Mouse (Mus musculus): ENCODE data around the gene Fli1.

DNA sequence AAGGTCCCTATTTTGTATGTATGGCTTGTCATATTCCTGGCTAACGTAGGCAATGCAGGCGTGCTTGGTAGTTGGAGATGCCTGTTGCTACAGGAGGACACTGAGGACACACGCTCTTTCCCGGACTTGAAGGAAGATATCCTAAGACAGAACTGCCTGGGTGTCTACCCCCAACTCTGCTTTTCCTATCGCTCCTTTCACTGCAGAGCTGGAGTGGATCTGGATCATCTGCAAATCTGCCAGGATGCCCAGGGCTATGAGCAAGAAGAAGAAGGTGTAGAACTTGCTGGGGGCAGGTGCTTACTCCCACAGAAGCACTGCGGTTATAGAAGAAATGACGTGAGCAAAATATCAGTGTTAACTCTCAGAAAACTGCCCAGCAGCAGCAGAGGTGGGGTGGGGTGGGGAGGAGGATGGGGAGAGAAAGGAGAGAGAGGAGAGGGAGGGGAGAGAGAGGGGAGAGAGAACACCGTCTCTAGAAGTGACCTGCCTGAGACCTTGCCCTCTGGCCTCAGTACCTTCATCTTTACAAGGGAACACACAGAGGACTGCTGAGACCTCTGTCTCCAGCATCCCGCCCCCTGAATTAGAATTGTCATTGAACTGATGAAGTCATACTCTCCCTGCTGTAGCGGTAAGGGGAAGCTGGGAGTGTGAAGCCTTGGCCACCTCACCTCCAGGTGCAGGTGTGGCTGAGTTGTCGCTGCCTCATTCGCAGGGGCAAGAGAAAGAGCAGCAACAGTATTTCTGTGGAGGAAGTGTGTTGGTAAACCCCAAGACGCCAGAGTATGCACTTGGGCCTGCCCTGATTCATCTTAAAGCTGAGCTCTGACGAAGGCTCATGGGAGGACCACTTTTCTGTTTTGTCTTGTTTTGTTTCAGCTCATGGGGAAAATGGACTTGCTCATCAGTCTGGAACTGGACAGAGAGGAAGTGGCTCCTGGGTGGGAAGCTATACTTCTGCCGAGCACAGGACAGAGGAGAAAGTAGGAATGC, 35.5 kb downstream of the Fli1 start:
- TF ChIP-seq CTCF (IDR thresholded peaks at IDR 0.05; ENCODE audit: extremely low read depth, insufficient read depth, insufficient read length, insufficient replicate concordance): no peak
- TF ChIP-seq POLR2A (IDR thresholded peaks at IDR 0.05; ENCODE audit: low read depth, low read length): no peak; the same call in 1 of the 2 replicates
